Mouse (Mus musculus) intestine, embryonic 15.5 days (tissue): ENCODE measurements at regions not wholly inside any gene's neighbourhood (a gene's known extent, or its start where the extent isn't known, plus 50 kb on each side); places are given as distances from the start of the nearest gene placed in this dataset.

Source experiments
- ATAC-seq: fragments of 200-750 bp; cut with Nextera tagmentation; 2 replicates; pipeline ENCODE4 v1.8.0; 2017; ENCODE audit warnings: moderate TSS enrichment, moderate library complexity
- H3K27ac ChIP-seq: fragments of 300-500 bp; sonication (generic); 2 replicates; pipeline ENCODE4 v1.5.1; 2015; ENCODE audit warnings: mild to moderate bottlenecking, inconsistent platforms
- H3K27me3 ChIP-seq: fragments of 300-500 bp; sonication (generic); replicated peaks from 2 replicates; pipeline ENCODE4 v1.6.1; 2015; ENCODE audit warnings: inconsistent platforms
- H3K36me3 ChIP-seq: fragments of 300-500 bp; sonication (generic); 2 replicates; pipeline ENCODE4 v1.6.1; 2015; ENCODE audit warnings: inconsistent platforms
- H3K4me1 ChIP-seq: fragments of 300-500 bp; sonication (generic); replicated peaks from 2 replicates; pipeline ENCODE4 v1.6.1; 2015; ENCODE audit warnings: inconsistent platforms
- H3K4me2 ChIP-seq: fragments of 300-500 bp; sonication (generic); replicated peaks from 2 replicates; pipeline ENCODE4 v1.6.1; 2015; ENCODE audit warnings: mild to moderate bottlenecking, inconsistent platforms
- H3K4me3 ChIP-seq: fragments of 300-500 bp; sonication (generic); replicated peaks from 2 replicates; pipeline ENCODE4 v1.5.1; 2015; ENCODE audit warnings: inconsistent platforms
- H3K9ac ChIP-seq: fragments of 300-500 bp; sonication (generic); 2 replicates; pipeline ENCODE4 v1.6.1; 2015; ENCODE audit warnings: inconsistent platforms
- H3K9me3 ChIP-seq: fragments of 300-500 bp; sonication (generic); 2 replicates; pipeline ENCODE4 v1.6.1; 2016; ENCODE audit warnings: inconsistent platforms
- whole genome bisulfite sequencing: fragments of 180-500 bp; shearing (Covaris S2); methylation state at CpG from one replicate; pipeline ENCODE4 v1.1.7; 2015; 5-methylcytosine and 5-hydroxymethylcytosine counted together

- Histone ChIP-seq H3K9ac (no peak overlapping the region), H3K36me3 (no peaks in the 10 kb centered on the region), H3K4me1 (no peaks in the 10 kb centered on the region), H3K4me2 (no peak overlapping the region), H3K27ac (no peak overlapping the region), H3K9me3 (no peaks in the 10 kb centered on the region), H3K27me3 (no peaks in the 10 kb centered on the region), H3K4me3 (no peak overlapping the region)
- WGBS, result 90% methylated on average over 4 of the region's 4 CpGs
- no peak for ATAC-seq
These were observed 117.1 kb upstream of the Etaa1 start for GRCm38 (mm10) chr11:18070586-18071306.

- H3K27me3 ChIP-seq, result no peaks in the 10 kb centered on the region
- no peaks in the 10 kb centered on the region for H3K36me3 ChIP-seq
- H3K4me2 ChIP-seq, result no peak overlapping the region
- ATAC-seq, result no peak
- WGBS, result 56% methylated on average over 8 of the region's 8 CpGs
- no peak overlapping the region for H3K4me3 ChIP-seq
- H3K9me3 ChIP-seq, result no peaks in the 10 kb centered on the region
- H3K4me1 ChIP-seq, result no peaks in the 10 kb centered on the region
- H3K27ac ChIP-seq, result no peak overlapping the region
- H3K9ac ChIP-seq, result no peak overlapping the region
These were observed 116.3 kb upstream of the Etaa1 start for GRCm38 (mm10) chr11:18070032-18070374.

DNA sequence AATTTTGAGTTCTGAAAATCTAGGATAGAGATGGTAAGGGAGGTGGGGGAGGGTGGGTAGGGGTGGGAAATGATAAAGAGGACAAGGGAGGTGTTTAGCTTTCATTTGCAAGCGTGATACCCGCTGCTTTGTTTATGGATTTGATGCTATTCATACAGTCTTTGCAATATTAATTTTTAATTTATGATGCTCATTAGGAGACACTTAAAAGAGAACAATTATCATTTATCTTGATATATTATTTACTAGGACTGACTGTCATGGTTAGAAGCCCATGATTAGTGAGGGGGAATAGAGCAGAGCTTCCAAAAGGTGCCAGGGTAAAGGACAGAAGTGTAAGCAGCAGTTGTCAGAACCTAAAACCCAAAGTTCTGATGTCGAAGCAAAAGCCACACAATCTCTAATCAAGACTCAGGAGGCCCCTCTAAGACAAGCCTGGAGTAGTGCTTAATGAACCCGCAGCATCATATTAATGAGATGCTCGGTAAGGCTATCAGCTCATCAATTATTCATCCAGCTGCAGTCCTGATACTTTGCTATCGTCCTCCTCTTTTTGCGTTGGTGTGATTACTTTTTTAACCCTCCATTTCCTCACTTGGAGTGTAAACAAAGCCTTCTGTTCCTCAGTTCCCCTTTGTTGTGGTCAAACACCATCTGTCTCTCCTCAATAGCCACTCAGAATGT is 115.8 kb upstream of the Etaa1 start:
- Histone ChIP-seq H3K9me3 (no peaks in the 10 kb centered on the region), H3K27me3 (no peaks in the 10 kb centered on the region), H3K4me1 (no peaks in the 10 kb centered on the region), H3K4me2 (no peak overlapping the region), H3K36me3 (no peaks in the 10 kb centered on the region), H3K4me3 (no peak overlapping the region), H3K27ac (no peak overlapping the region), H3K9ac (no peak overlapping the region)
- whole genome bisulfite sequencing, result 43% methylated on average over 7 of the region's 7 CpGs
- ATAC-seq, result no peak

DNA sequence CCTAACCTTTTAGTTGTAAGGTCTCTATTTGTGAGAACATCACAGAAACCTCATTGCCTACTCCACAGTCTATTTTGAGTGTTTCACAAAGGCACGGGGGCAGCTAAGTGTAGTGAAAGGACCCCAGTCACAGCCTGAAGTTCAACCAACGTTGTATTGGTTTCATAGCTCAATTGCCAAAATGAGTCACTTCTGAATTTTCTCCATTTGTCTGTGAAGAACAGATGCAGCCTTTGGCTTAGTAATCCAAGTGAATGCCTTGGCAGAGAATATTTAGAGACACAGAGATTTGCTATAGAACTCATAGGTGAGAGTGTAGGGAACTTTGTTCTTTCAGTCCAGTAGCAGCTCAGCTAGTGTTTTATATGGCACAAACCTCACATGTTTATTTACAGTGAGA is 114.4 kb upstream of the Etaa1 start:
- Histone ChIP-seq H3K36me3 (no peaks in the 10 kb centered on the region), H3K9ac (no peak overlapping the region), H3K4me3 (no peak overlapping the region), H3K4me1 (no peaks in the 10 kb centered on the region), H3K27me3 (no peaks in the 10 kb centered on the region), H3K4me2 (no peak overlapping the region), H3K27ac (no peak overlapping the region), H3K9me3 (no peaks in the 10 kb centered on the region)
- ATAC-seq, result no peak
- 62% methylated on average over 2 of the region's 2 CpGs for WGBS

DNA sequence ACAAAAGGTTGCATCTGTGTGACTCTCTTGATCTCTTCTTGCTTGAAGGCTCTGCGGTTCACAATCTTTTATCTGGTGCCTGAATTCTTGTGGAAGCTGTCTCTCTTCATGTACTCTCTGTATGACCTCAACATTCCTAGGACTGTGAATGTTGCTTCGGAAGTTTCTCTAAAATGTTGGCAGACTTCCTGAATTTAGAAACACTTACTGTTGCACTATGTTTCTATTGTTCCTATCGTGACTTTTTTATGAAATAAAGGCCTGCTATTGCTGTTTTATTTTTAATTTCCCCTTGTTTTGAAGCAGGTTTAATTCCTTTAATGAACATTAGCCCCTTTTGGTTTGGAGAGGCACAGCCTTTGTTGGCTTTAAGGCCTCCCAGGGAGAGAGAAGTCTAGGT is 114.0 kb upstream of the Etaa1 start:
- 43% methylated on average over 3 of the region's 3 CpGs for WGBS
- Histone ChIP-seq H3K9me3 (no peaks in the 10 kb centered on the region), H3K27me3 (no peaks in the 10 kb centered on the region), H3K9ac (no peak overlapping the region), H3K4me1 (no peaks in the 10 kb centered on the region), H3K27ac (no peak overlapping the region), H3K36me3 (no peaks in the 10 kb centered on the region), H3K4me2 (no peak overlapping the region), H3K4me3 (no peak overlapping the region)
- ATAC-seq, result no peak

- ATAC-seq, result no peak
- WGBS, result 91% methylated on average over 1 of the region's 1 CpGs
- Histone ChIP-seq H3K4me1 (no peaks in the 10 kb centered on the region), H3K27ac (no peak overlapping the region), H3K9ac (no peak overlapping the region), H3K4me2 (no peak overlapping the region), H3K36me3 (no peaks in the 10 kb centered on the region), H3K9me3 (no peaks in the 10 kb centered on the region), H3K4me3 (no peak overlapping the region), H3K27me3 (no peaks in the 10 kb centered on the region)
These were observed 87.9 kb upstream of the Etaa1 start for GRCm38 (mm10) chr11:18041589-18041988.

GRCm38 (mm10) chr11:18031049-18031448 is 77.4 kb upstream of the Etaa1 start:
- no peak overlapping the region for H3K27ac ChIP-seq
- ATAC-seq, result no peak
- H3K27me3 ChIP-seq, result no peaks in the 10 kb centered on the region

GRCm38 (mm10) chr11:18022065-18022464 is 68.4 kb upstream of the Etaa1 start:
- no peak overlapping the region for H3K27ac ChIP-seq
- ATAC-seq, result no peak
- H3K4me2 ChIP-seq, result no peak overlapping the region
- WGBS, result 68% methylated on average over 4 of the region's 4 CpGs
- no peak overlapping the region for H3K9ac ChIP-seq
- H3K9me3 ChIP-seq, result no peaks in the 10 kb centered on the region
- H3K36me3 ChIP-seq, result no peaks in the 10 kb centered on the region
- no peaks in the 10 kb centered on the region for H3K4me1 ChIP-seq
- no peaks in the 10 kb centered on the region for H3K27me3 ChIP-seq
- no peak overlapping the region for H3K4me3 ChIP-seq

More at GRCm38 (mm10) chr11:18031049-18031448, 77.4 kb upstream of the Etaa1 start:
- no peak overlapping the region for H3K4me3 ChIP-seq
- H3K4me2 ChIP-seq, result no peak overlapping the region
- H3K4me1 ChIP-seq, result no peaks in the 10 kb centered on the region
- no peaks in the 10 kb centered on the region for H3K9me3 ChIP-seq
- H3K9ac ChIP-seq, result no peak overlapping the region
- 86% methylated on average over 4 of the region's 4 CpGs for WGBS
- no peaks in the 10 kb centered on the region for H3K36me3 ChIP-seq

DNA sequence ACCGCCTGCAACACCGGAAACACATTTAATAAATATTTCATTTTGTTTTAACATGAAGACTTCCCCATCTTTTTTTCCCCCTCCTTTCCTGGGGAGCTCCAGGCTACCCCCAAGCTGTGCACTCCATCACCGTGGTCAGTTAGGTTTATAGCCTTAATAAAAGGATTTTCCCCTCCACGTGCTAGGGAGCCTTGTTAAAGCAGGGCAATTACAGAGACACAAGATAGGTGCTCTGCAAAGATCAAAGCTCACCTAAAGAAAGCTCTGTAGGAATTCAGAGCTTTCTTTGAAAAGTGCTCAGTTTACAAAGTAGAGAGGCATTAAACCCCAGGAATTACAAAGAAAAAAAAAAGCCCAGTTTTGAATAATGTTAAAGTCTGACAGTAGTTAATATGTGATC is 61.6 kb upstream of the Etaa1 start:
- H3K27me3 ChIP-seq, result no peaks in the 10 kb centered on the region
- peak; percentile 82 for ATAC-seq
- 32% methylated on average over 4 of the region's 4 CpGs for WGBS

GRCm38 (mm10) chr11:18014610-18015009 is 60.9 kb upstream of the Etaa1 start:
- no peak overlapping the region for H3K4me3 ChIP-seq
- no peak overlapping the region for H3K4me2 ChIP-seq
- no peaks in the 10 kb centered on the region for H3K9me3 ChIP-seq
- no peak overlapping the region for H3K27ac ChIP-seq
- no peaks in the 10 kb centered on the region for H3K27me3 ChIP-seq
- 42% methylated on average over 9 of the region's 9 CpGs for WGBS
- no peak overlapping the region for H3K9ac ChIP-seq
- ATAC-seq, result no peak
- H3K36me3 ChIP-seq, result no peaks in the 10 kb centered on the region
- H3K4me1 ChIP-seq, result no peaks in the 10 kb centered on the region

More for the DNA sequence above, 61.6 kb upstream of the Etaa1 start:
- H3K9ac ChIP-seq, result no peak overlapping the region
- no peaks in the 10 kb centered on the region for H3K9me3 ChIP-seq
- no peak overlapping the region for H3K27ac ChIP-seq
- H3K4me3 ChIP-seq, result no peak overlapping the region
- no peaks in the 10 kb centered on the region for H3K36me3 ChIP-seq
- no peaks in the 10 kb centered on the region for H3K4me1 ChIP-seq
- H3K4me2 ChIP-seq, result no peak overlapping the region

DNA sequence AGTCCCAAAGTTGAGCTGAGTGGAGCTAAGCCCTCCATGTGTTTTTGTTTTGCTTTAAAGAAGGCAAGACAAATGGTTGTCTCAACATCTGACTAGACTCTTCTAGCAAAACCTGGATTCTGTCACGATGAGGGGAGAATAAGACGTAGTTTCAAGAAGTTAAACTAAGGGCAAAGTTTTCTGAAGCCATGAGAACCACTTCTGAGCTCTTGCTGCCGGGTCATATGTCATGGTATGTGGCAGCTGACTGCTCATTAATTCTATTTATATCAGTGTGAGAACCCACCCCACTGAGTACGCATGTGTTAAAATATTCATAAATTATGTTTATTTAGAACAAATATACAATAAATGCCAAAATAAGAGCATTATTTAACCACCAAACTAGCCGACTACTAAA is 58.4 kb upstream of the Etaa1 start:
- Histone ChIP-seq H3K4me1 (no peaks in the 10 kb centered on the region), H3K9me3 (no peaks in the 10 kb centered on the region), H3K4me2 (no peak overlapping the region), H3K36me3 (no peaks in the 10 kb centered on the region), H3K27me3 (no peaks in the 10 kb centered on the region), H3K27ac (no peak overlapping the region; the same call in 1 of the 2 replicates), H3K4me3 (no peak overlapping the region), H3K9ac (no peak overlapping the region)
- 38% methylated on average over 5 of the region's 5 CpGs for WGBS
- ATAC-seq, result no peak

- H3K9ac ChIP-seq, result peak overlapping the region; percentile 10; the same call in 1 of the 2 replicates
- H3K4me2 ChIP-seq, result peak overlapping the region; percentile 49
- ATAC-seq, result peak; percentile 90
These were observed 57.5 kb upstream of the Etaa1 start for GRCm38 (mm10) chr11:18011101-18011733.

More at GRCm38 (mm10) chr11:18011101-18011733, 57.5 kb upstream of the Etaa1 start:
- H3K4me3 ChIP-seq, result no peak overlapping the region
- no peaks in the 10 kb centered on the region for H3K36me3 ChIP-seq
- H3K27ac ChIP-seq, result peak overlapping the region; percentile 51; the same call in 1 of the 2 replicates
- no peaks in the 10 kb centered on the region for H3K27me3 ChIP-seq
- no peaks in the 10 kb centered on the region for H3K9me3 ChIP-seq
- no peaks in the 10 kb centered on the region for H3K4me1 ChIP-seq
- 11% methylated on average over 13 of the region's 13 CpGs for WGBS
